In the genomic region with DNA sequence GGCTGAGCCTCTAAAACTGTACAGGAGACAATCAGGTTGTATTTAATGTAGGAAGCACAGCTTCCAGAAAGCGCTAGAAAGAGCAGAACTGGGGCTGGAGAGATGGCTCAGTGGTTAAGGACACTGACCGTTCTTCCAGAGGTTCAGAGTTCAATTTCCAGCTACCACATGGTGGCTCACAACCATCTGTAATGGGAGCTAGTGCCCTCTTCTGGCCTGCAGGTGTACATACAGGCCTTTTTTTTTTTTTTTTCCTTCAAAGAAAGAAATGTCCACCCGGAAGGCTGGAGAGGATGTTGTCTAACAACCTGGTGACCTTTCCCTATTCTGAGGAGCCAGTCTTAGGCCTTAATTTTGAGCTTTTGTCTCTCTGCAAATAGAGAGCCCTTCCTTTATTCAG, we compare ENCODE assay signal across 1 mouse cellular context.
TF ChIP-seq lines count a peak whose summit lies in the region.

No protein-coding gene starts in this region.

TF ChIP-seq in MEL, 35 proteins besides CTCF, POLR2A, EP300 and RAD21:
- TF ChIP-seq MAZ (IDR thresholded peaks at IDR 0.05; ENCODE audit: low read depth, low read length), result no peak
- TF ChIP-seq ELF1 (IDR thresholded peaks at IDR 0.05; ENCODE audit: low read depth, low read length), result no peak
- no peak for TF ChIP-seq JUND (IDR thresholded peaks at IDR 0.05; ENCODE audit: low read depth, low read length)
- no peak for TF ChIP-seq MYB (IDR thresholded peaks at IDR 0.05; ENCODE audit: low read depth, low read length)
- no peak for TF ChIP-seq RCOR1 (IDR thresholded peaks at IDR 0.05; ENCODE audit: low read depth, low read length)
- TF ChIP-seq ZNF384 (IDR thresholded peaks at IDR 0.05; ENCODE audit: low read depth, low read length), result peak; percentile 85
- TF ChIP-seq MXI1 (IDR thresholded peaks at IDR 0.05; ENCODE audit: low read depth, low read length), result no peak
- no peak for TF ChIP-seq SMC3 (IDR thresholded peaks at IDR 0.05; ENCODE audit: low read depth, low read length)
TF ChIP-seq in MEL: peak in this region for 1.
